Mouse (Mus musculus): ENCODE data around the gene Nfyc. TPM values are rescaled to one million over a fixed set of nuclear protein-coding genes. Genes with fewer than 3 reads are reported as not detected.
A peak's percentile ranks its signal among the peaks of the same experiment; 100 is the strongest.

Gene Nfyc
- polyA plus RNA-seq, 1 experiment from 2014 or later: 101 TPM

DNA sequence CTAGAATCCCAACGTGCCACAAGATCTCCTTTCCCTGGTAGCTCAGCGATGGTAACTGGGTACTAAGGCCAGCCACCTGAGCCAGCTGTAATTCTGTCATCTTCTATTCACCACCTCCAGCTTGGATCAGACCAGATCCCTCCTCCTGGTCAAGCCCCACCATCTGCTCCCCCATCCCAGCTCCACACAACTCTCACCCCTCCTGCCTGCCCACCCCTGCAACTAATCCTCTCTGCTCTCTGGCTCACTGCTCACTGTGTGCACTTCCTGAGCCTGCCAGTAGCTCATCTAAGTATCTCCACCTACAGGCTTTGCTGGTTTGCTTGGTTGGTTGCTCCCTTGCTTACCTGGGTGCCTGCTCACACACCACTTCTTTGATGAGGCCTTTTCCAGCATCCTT lies 109.8 kb downstream of the Nfyc start:
- Histone ChIP-seq H3K4me3 (no peak overlapping the region), H3K4me1 (0 out of 2 replicates have a peak, but pooled peaks cover 7% of the 10 kb centered on the region), H3K9me3 (replicated peaks) (no peaks in the 10 kb centered on the region), H3K36me3 (no peaks in the 10 kb centered on the region), H3K4me2 (replicated peaks) (no peak overlapping the region), H3K27me3 (peaks cover 17% of the 10 kb centered on the region), H3K27ac (no peak overlapping the region), H3K9ac (no peak overlapping the region)
- no peak for ATAC-seq (ENCODE audit: low FRiP score)
- 68% methylated on average over 2 of the region's 2 CpGs for WGBS

DNA sequence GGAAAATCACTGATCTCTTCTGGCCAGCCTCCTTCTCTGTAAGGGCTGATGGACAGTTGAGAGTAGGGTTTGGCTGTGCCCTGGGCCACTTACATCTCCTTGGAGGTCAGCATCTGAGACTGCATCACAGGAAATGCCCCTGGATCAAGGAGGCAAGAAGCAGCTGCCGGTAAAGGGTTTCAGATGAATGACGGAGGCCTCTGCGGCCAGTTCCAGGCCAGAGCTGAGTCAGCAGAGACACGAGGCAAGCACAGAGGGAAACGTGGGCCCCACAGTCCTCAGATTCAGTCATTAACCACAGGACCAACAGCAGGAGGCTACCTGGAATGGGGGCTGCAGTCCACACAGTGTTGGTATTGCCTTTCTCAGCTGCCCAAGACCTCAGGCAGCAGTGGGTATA lies 112.2 kb downstream of the Nfyc start:
- H3K4me2 ChIP-seq (replicated peaks): no peak overlapping the region
- H3K36me3 ChIP-seq: no peaks in the 10 kb centered on the region
- no peak for ATAC-seq (ENCODE audit: low FRiP score)
- H3K4me3 ChIP-seq: no peak overlapping the region
- peaks cover 16% of the 10 kb centered on the region for H3K4me1 ChIP-seq
- H3K27ac ChIP-seq: no peak overlapping the region
- H3K27me3 ChIP-seq: peaks cover 27% of the 10 kb centered on the region
- H3K9me3 ChIP-seq (replicated peaks): no peaks in the 10 kb centered on the region
- H3K9ac ChIP-seq: no peak overlapping the region
- 44% methylated on average over 5 of the region's 5 CpGs for WGBS

DNA sequence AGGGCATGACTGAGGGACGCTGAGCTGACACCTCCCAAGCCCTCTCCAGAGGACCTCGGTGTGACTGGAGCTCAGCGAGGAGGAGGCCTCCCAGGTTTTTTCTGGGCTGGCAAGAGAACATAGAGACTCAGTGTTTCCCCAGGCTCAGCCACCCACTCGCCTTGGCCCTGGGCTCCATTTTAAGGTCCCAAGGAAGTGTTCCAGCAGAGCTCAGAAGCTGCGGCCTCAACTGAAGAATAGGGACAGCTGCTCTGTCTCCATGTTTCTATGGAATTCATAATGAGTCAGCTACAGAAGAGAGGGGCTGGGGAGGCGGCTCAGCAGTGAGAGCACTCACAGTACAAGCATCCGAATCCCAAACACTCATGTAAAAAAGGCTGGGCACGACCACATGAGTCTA lies 113.8 kb downstream of the Nfyc start:
- WGBS: 69% methylated on average over 8 of the region's 8 CpGs
- Histone ChIP-seq H3K27ac (no peak overlapping the region), H3K27me3 (peaks cover 27% of the 10 kb centered on the region), H3K4me2 (replicated peaks) (no peak overlapping the region), H3K4me3 (no peak overlapping the region), H3K36me3 (no peaks in the 10 kb centered on the region), H3K9me3 (replicated peaks) (no peaks in the 10 kb centered on the region), H3K4me1 (peaks cover 22% of the 10 kb centered on the region), H3K9ac (no peak overlapping the region)
- no peak for ATAC-seq (ENCODE audit: low FRiP score)

DNA sequence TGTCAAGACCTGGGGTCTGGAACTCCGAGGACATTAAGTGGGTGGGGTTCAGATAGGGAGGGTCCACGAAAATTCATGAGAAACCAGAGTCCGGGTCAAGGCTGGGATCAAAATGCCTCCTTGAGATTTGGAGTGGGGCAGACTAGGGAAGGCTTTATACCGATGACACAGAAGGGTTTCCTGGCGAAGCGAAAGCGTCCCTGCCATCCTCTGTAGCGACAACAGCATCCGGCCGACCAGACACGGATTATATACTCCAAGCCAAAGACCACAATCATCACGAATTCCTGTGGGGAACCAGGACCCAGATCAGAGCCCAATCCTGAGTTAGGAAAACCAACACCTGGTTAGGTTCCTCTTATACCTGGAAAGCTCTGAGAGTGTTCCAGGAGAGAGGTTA lies 114.6 kb downstream of the Nfyc start:
- Histone ChIP-seq H3K27me3 (peaks cover 27% of the 10 kb centered on the region), H3K27ac (no peak overlapping the region), H3K4me2 (replicated peaks) (peak overlapping the region; percentile 61), H3K9me3 (replicated peaks) (no peaks in the 10 kb centered on the region), H3K36me3 (no peaks in the 10 kb centered on the region), H3K4me1 (peaks cover 28% of the 10 kb centered on the region), H3K9ac (no peak overlapping the region), H3K4me3 (peak overlapping the region; percentile 34)
- ATAC-seq (ENCODE audit: low FRiP score): no peak
- WGBS: 21% methylated on average over 12 of the region's 12 CpGs

DNA sequence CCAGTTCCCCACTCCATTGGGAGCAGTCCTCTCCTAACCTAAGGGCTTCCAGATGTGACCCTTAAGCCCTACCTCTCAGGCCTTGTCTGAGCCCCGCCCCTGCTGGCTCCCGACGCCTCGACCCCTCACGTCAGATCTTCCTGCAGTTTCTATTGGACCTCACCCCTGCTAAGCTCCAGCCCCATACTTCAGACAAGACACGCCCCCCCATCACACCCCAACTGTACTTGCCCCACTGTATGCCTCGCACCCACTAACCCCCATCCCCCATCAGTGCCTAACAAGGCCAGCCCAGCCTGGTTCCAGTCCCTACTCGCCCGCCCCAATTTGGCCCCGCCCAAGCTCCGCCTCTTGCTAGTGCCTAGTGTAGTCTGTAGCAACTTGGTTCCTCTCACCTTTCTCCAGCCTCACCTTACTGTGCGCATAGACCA lies 115.2 kb downstream of the Nfyc start:
- Histone ChIP-seq H3K4me1 (peaks cover 28% of the 10 kb centered on the region), H3K4me3 (peak overlapping the region; percentile 34), H3K4me2 (replicated peaks) (peak overlapping the region; percentile 61), H3K36me3 (no peaks in the 10 kb centered on the region), H3K27me3 (peaks cover 27% of the 10 kb centered on the region), H3K9ac (no peak overlapping the region), H3K9me3 (replicated peaks) (no peaks in the 10 kb centered on the region), H3K27ac (no peak overlapping the region)
- ATAC-seq (ENCODE audit: low FRiP score): peak; percentile 70
- WGBS: 2% methylated on average over 12 of the region's 12 CpGs

DNA sequence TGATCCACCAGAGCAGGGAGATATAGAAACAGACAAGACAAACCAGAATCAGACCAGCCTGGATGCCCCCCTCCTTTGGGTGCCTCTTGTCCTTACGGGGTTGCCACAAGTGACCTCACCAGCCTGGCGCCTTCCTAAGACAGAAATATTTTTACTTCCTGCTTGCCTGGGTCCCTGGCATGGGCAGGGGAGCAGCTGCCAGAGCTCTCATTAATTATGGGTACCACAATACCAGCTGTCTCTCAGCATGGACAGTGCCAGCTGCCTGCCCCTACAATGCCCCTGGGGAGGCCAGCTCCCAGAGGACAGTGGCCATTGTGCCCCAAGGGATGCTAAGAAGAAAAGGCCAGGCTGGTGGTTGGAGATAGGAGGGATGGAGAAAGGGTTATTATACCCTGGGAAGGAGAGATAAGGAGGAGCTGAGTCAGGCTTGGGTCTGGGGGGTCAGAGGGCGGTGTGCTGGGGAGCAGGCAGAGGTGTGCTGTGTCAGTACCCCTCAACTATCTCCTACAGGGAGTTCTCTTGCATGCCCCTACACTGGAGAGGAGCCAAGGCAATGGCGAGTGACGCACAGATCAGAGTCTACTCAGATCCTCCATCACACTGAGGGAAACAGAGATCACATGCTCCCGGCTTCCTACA lies 117.4 kb downstream of the Nfyc start:
- no peak overlapping the region for H3K9ac ChIP-seq
- H3K4me1 ChIP-seq: peaks cover 26% of the 10 kb centered on the region
- H3K4me3 ChIP-seq: no peak overlapping the region
- no peaks in the 10 kb centered on the region for H3K36me3 ChIP-seq
- peak; percentile 46 for ATAC-seq (ENCODE audit: low FRiP score)
- H3K9me3 ChIP-seq (replicated peaks): no peaks in the 10 kb centered on the region
- H3K4me2 ChIP-seq (replicated peaks): no peak overlapping the region
- WGBS: 81% methylated on average over 6 of the region's 6 CpGs
- peaks cover 27% of the 10 kb centered on the region for H3K27me3 ChIP-seq
- H3K27ac ChIP-seq: no peak overlapping the region

DNA sequence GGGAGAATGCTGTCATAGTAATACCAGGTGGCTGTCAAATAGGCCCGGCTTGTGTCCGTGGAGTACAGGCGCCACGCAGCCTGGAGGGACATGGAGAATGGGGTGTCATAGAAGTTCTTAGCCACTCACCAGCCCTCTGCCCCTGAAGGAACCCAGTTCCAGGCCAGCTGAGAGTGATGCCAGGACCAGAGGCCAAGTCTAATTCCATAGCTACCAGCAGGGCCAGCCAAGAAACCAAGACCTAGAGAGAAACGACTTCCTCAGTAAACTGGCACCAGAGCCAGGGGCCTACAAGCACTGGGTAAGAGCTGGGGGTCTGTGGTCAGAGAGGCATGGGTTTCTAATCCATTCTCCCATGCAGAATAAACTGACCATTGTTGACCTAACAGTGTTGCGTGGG lies 118.4 kb downstream of the Nfyc start:
- no peak overlapping the region for H3K4me2 ChIP-seq (replicated peaks)
- no peaks in the 10 kb centered on the region for H3K9me3 ChIP-seq (replicated peaks)
- H3K4me3 ChIP-seq: no peak overlapping the region
- H3K9ac ChIP-seq: no peak overlapping the region
- no peak for ATAC-seq (ENCODE audit: low FRiP score)
- no peak overlapping the region for H3K27ac ChIP-seq
- H3K36me3 ChIP-seq: no peaks in the 10 kb centered on the region
- peaks cover 23% of the 10 kb centered on the region for H3K27me3 ChIP-seq
- peaks cover 29% of the 10 kb centered on the region for H3K4me1 ChIP-seq
- 89% methylated on average over 6 of the region's 6 CpGs for WGBS

DNA sequence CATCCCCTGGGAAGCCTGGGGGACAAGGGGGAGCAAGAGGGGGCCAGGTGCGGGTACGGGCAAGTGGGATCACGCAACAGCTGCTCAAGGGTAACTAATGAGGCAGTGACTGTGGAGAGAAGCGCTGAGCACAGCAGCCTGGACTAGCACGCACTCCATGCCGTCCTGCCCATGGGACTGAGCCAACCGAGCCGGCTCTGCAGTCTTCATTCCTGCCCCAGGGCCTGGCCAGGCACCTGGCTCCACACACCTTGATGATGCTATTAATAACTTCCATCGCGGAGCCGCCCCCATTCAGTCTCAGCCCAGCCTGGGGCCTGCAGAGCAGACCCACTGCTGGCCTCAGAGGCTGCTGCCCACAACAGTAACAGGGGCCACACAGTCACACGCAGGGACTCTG lies 119.1 kb downstream of the Nfyc start:
- Histone ChIP-seq H3K4me2 (replicated peaks) (no peak overlapping the region), H3K27ac (no peak overlapping the region), H3K9ac (no peak overlapping the region), H3K4me3 (no peak overlapping the region), H3K9me3 (replicated peaks) (no peaks in the 10 kb centered on the region), H3K27me3 (peaks cover 17% of the 10 kb centered on the region), H3K36me3 (no peaks in the 10 kb centered on the region), H3K4me1 (peaks cover 27% of the 10 kb centered on the region)
- 73% methylated on average over 12 of the region's 12 CpGs for WGBS
- no peak for ATAC-seq (ENCODE audit: low FRiP score)

MicroRNA genes within 50 kb of the gene (microRNA counts, 519-probe panel; counts per million panel counts)
- microRNA mmu-miR-30e: 2,395 counts per million, percentile 64 among the panel's probes with 10 or more counts

Small RNAs within 50 kb of the gene (microRNA-seq; reads per million reads assigned to microRNA genes)
- gene Gm23936 (not detected), gene Mir30c-1 (68.1 reads per million, percentile 40 among the genes with 10 or more reads in this experiment), gene Mir30e (not detected), gene Mir30f (not detected)

Other genes starting within 250 kb of the Nfyc start
- gene Gm8439, start 242.8 kb downstream of the Nfyc start, polyA plus RNA-seq (2016; fragmentation: Nextera tagmentation; extraction: Ambion mirVana): not detected in 2 replicates
- 6.1 and 8.2 TPM in 2 replicates for gene Cited4, start 165.0 kb downstream of the Nfyc start, polyA plus RNA-seq (2016; fragmentation: Nextera tagmentation; extraction: Ambion mirVana)
- gene Kcnq4, start 83.0 kb downstream of the Nfyc start, polyA plus RNA-seq (2016; fragmentation: Nextera tagmentation; extraction: Ambion mirVana): 5.0 and 5.7 TPM in 2 replicates
- gene Rims3, start 23.2 kb upstream of the Nfyc start, polyA plus RNA-seq (2016; fragmentation: Nextera tagmentation; extraction: Ambion mirVana): 8.5 and 9.2 TPM in 2 replicates
- gene Exo5, start 93.4 kb upstream of the Nfyc start, polyA plus RNA-seq (2016; fragmentation: Nextera tagmentation; extraction: Ambion mirVana): 34.1 and 38.0 TPM in 2 replicates
- gene Zfp69, start 120.1 kb upstream of the Nfyc start, polyA plus RNA-seq (2016; fragmentation: Nextera tagmentation; extraction: Ambion mirVana): 10.1 and 10.6 TPM in 2 replicates
- gene Smap2, start 185.7 kb upstream of the Nfyc start, polyA plus RNA-seq (2016; fragmentation: Nextera tagmentation; extraction: Ambion mirVana): 36.2 and 41.7 TPM in 2 replicates
- 55.6 and 63.0 TPM in 2 replicates for gene Col9a2, start 207.8 kb upstream of the Nfyc start, polyA plus RNA-seq (2016; fragmentation: Nextera tagmentation; extraction: Ambion mirVana)